Mouse (Mus musculus) brain, embryonic 14.5 days (tissue): Measurements from ENCODE around the gene Arid3b.

Experiments
- CTCF ChIP-seq: fragments of 200-500 bp; IDR thresholded peaks from 2 replicates; pipeline ENCODE4 v1.5.1; 2012; ENCODE audit warnings: inconsistent platforms, mild to moderate bottlenecking, moderate library complexity, borderline replicate concordance; ENCODE audit not compliant: insufficient read depth, insufficient read length; ENCODE audit errors: extremely low read depth
- POLR2A ChIP-seq: fragments of 200-500 bp; IDR thresholded peaks from 2 replicates; pipeline ENCODE4 v1.6.1; 2012; ENCODE audit warnings: mild to moderate bottlenecking, inconsistent platforms, borderline replicate concordance; ENCODE audit not compliant: poor library complexity, insufficient read depth, insufficient read length, severe bottlenecking; ENCODE audit errors: extremely low read depth

DNA sequence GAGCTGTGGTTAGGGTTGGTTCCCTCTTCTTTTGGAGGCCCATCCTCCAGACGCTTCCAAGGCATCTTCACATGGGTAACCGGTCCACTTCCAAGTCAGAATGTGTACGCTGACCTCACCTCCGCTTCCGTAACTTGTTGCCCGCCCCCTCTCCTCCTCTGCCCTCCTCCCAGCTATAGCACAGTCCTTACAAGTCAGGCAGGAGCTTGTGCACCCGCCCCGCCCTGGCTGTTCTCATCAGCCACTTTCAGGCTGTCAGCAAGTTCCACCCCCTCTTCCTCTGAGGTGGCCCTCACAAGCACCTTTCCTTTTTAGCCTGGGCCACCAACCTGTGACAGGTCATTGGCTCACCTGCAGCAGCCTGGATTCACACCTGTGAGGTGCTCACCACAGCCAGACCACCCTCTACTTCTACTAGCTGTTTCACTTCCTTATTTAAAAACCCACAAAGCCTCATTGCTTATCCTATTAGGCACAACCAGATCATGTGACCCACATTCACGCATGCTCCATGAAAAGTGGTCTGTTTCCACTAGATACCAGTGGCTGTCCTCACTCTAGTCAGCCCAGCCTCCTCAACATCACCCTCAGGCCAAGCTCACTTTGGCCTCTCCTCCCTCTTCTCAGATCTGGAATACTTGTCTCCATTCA is 36.1 kb downstream of the Arid3b start:
- TF ChIP-seq CTCF: no peak
- TF ChIP-seq POLR2A: no peak
